Mouse (Mus musculus): ENCODE measurements at regions not wholly inside any gene's neighbourhood (a gene's known extent, or its start where the extent isn't known, plus 50 kb on each side); places are given as distances from the start of the nearest gene placed in this dataset.

- no peak overlapping the region for H3K27ac ChIP-seq (ENCODE audit: insufficient read depth, low read length)
- TF ChIP-seq CTCF (IDR thresholded peaks at IDR 0.05; ENCODE audit: extremely low read depth, insufficient read depth, low read length) (no peak), POLR2A (IDR thresholded peaks at IDR 0.05; ENCODE audit: extremely low read depth, insufficient read depth, low read length) (no peak)
- H3K4me3 ChIP-seq (ENCODE audit: insufficient read depth, low read length), result no peak overlapping the region
- no peaks in the 10 kb centered on the region for H3K4me1 ChIP-seq (ENCODE audit: control insufficient read depth, insufficient read depth, low read length)
These were observed 156.1 kb upstream of the Ahr start for GRCm38 (mm10) chr12:35690914-35691313.

GRCm38 (mm10) chr12:35686231-35686630, 151.4 kb upstream of the Ahr start:
- Histone ChIP-seq H3K4me3 (ENCODE audit: insufficient read depth, low read length) (no peak overlapping the region), H3K4me1 (ENCODE audit: control insufficient read depth, insufficient read depth, low read length) (no peaks in the 10 kb centered on the region), H3K27ac (ENCODE audit: insufficient read depth, low read length) (no peak overlapping the region)
- TF ChIP-seq CTCF (IDR thresholded peaks at IDR 0.05; ENCODE audit: extremely low read depth, insufficient read depth, low read length), result no peak
- no peak for TF ChIP-seq POLR2A (IDR thresholded peaks at IDR 0.05; ENCODE audit: extremely low read depth, insufficient read depth, low read length)

DNA sequence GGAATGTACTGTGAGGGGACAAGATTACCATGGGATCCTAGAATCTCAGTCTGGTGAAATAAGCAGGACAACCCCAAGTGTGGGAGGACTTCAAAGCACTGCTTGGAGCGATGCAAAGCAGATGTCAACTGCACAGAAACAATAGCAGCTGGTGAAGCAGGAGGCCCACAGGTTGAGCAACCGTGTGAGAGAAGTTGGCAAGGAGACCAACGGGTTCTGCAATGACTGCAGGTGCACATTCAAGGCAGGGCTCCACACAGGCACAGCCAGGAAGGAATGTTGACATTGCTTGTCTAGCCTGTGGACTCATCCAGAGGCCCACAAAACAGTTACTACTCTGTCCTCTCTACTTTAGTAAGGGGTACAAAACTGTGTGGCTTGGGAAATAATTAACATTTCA, 150.4 kb upstream of the Ahr start:
- Histone ChIP-seq H3K4me3 (ENCODE audit: insufficient read depth, low read length) (no peak overlapping the region), H3K4me1 (ENCODE audit: control insufficient read depth, insufficient read depth, low read length) (no peaks in the 10 kb centered on the region), H3K27ac (ENCODE audit: insufficient read depth, low read length) (no peak overlapping the region)
- TF ChIP-seq POLR2A (IDR thresholded peaks at IDR 0.05; ENCODE audit: extremely low read depth, insufficient read depth, low read length), result no peak
- no peak for TF ChIP-seq CTCF (IDR thresholded peaks at IDR 0.05; ENCODE audit: extremely low read depth, insufficient read depth, low read length)

DNA sequence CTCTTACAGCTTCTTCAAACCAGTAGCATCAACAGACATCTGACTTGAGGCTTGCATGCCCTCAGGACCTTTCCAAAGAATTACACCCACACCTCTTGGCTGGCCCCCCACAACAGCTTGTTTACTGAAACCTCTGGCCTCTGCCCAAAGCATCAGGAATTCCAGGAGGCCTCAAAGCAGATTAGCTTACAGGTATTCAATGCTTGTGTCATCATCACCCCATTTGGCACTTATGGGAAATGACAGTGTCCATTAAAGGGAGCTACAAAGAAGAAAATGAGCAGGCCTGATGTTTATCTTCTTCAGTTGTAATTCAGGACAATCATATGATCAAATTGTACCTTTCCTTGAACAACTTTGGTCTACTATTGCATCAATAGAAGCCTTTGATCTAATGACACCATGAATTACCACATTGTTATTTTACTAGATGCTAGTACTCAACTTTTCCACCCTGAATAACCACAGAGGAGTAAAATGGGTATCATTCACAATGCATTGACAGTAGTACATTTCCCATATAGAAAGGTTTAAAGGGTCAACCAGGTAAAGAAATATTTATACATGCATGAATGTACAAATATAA, 147.1 kb upstream of the Ahr start:
- no peak overlapping the region for H3K4me3 ChIP-seq (ENCODE audit: insufficient read depth, low read length)
- no peak overlapping the region for H3K27ac ChIP-seq (ENCODE audit: insufficient read depth, low read length)
- TF ChIP-seq CTCF (IDR thresholded peaks at IDR 0.05; ENCODE audit: extremely low read depth, insufficient read depth, low read length) (no peak), POLR2A (IDR thresholded peaks at IDR 0.05; ENCODE audit: extremely low read depth, insufficient read depth, low read length) (no peak)
- no peaks in the 10 kb centered on the region for H3K4me1 ChIP-seq (ENCODE audit: control insufficient read depth, insufficient read depth, low read length)

- TF ChIP-seq CTCF (IDR thresholded peaks at IDR 0.05; ENCODE audit: extremely low read depth, insufficient read depth, low read length), result no peak
- TF ChIP-seq POLR2A (IDR thresholded peaks at IDR 0.05; ENCODE audit: extremely low read depth, insufficient read depth, low read length), result no peak
- no peaks in the 10 kb centered on the region for H3K4me1 ChIP-seq (ENCODE audit: control insufficient read depth, insufficient read depth, low read length)
- no peak overlapping the region for H3K27ac ChIP-seq (ENCODE audit: insufficient read depth, low read length)
- H3K4me3 ChIP-seq (ENCODE audit: insufficient read depth, low read length), result no peak overlapping the region
These were observed 145.1 kb upstream of the Ahr start for GRCm38 (mm10) chr12:35679903-35680302.

GRCm38 (mm10) chr12:35679025-35679424, 144.2 kb upstream of the Ahr start:
- no peak overlapping the region for H3K4me3 ChIP-seq (ENCODE audit: insufficient read depth, low read length)
- H3K27ac ChIP-seq (ENCODE audit: insufficient read depth, low read length), result no peak overlapping the region
- TF ChIP-seq CTCF (IDR thresholded peaks at IDR 0.05; ENCODE audit: extremely low read depth, insufficient read depth, low read length) (no peak), POLR2A (IDR thresholded peaks at IDR 0.05; ENCODE audit: extremely low read depth, insufficient read depth, low read length) (no peak)
- no peaks in the 10 kb centered on the region for H3K4me1 ChIP-seq (ENCODE audit: control insufficient read depth, insufficient read depth, low read length)

DNA sequence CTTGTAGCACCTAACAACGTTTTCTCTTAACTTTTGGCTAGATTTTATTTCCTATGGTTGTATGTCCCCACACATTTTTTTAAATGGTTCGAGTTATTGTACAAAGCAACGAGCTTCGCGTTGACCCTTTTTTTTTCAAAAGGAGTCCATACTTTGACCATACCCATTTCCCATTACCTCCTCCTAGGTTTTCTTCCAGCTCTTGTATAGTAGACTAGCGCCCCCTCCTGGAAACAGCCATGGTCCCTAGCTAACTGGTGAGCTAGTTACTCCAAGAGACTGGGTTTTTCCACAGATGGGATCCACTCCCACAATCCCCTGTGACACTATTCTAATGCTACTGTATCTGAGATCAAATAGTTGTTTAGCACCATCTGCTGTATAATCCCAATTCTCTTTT, 139.6 kb upstream of the Ahr start:
- TF ChIP-seq CTCF (IDR thresholded peaks at IDR 0.05; ENCODE audit: extremely low read depth, insufficient read depth, low read length) (peak; percentile 20; the same call in 1 of the 2 replicates), POLR2A (IDR thresholded peaks at IDR 0.05; ENCODE audit: extremely low read depth, insufficient read depth, low read length) (no peak)
- H3K4me1 ChIP-seq (ENCODE audit: control insufficient read depth, insufficient read depth, low read length), result no peaks in the 10 kb centered on the region
- H3K27ac ChIP-seq (ENCODE audit: insufficient read depth, low read length), result no peak overlapping the region
- no peak overlapping the region for H3K4me3 ChIP-seq (ENCODE audit: insufficient read depth, low read length)

- Histone ChIP-seq H3K4me1 (ENCODE audit: control insufficient read depth, insufficient read depth, low read length) (no peaks in the 10 kb centered on the region), H3K27ac (ENCODE audit: insufficient read depth, low read length) (no peak overlapping the region), H3K4me3 (ENCODE audit: insufficient read depth, low read length) (no peak overlapping the region)
- no peak for TF ChIP-seq CTCF (IDR thresholded peaks at IDR 0.05; ENCODE audit: extremely low read depth, insufficient read depth, low read length)
- TF ChIP-seq POLR2A (IDR thresholded peaks at IDR 0.05; ENCODE audit: extremely low read depth, insufficient read depth, low read length), result no peak
These were observed 136.1 kb upstream of the Ahr start for GRCm38 (mm10) chr12:35670980-35671379.

DNA sequence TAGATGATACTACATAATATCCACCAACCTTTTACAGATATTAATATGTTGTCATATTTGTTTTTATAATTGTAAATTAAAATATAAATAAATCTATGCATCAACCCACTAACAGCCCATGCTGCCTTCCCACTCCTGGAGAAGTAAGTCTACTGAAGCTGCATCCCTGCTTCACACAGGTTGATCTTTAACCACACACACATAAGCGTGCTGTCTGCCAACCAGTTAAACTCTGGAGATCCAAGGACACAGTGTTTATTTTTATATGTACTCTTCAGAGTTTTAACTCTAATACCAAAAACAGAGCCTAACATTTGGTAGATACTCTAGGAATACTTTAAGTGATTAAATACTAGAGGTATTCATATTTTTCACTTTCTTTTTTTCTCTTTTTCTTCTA, 133.9 kb upstream of the Ahr start:
- TF ChIP-seq POLR2A (IDR thresholded peaks at IDR 0.05; ENCODE audit: extremely low read depth, insufficient read depth, low read length), result no peak
- no peak for TF ChIP-seq CTCF (IDR thresholded peaks at IDR 0.05; ENCODE audit: extremely low read depth, insufficient read depth, low read length)
- H3K4me1 ChIP-seq (ENCODE audit: control insufficient read depth, insufficient read depth, low read length), result no peaks in the 10 kb centered on the region
- H3K4me3 ChIP-seq (ENCODE audit: insufficient read depth, low read length), result no peak overlapping the region
- H3K27ac ChIP-seq (ENCODE audit: insufficient read depth, low read length), result no peak overlapping the region

DNA sequence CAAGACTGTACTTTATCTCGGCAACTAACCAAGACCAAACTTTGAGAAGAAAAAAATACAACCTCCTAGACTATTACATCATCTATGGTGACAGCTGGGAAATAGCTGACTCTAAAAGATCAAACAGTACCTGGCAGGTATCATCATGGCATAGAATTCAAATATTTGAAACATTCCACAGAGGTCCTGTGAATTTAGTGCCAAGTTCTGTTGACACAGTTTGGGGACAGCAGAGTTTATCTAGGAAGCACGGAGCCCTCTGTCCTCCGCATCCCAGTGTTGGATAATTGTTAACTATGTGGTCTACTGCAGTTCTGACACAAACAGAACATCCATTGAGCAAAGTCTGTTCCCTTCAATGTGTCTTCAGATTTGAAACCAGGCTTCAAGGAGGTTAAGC, 132.9 kb upstream of the Ahr start:
- TF ChIP-seq CTCF (IDR thresholded peaks at IDR 0.05; ENCODE audit: extremely low read depth, insufficient read depth, low read length), result no peak
- TF ChIP-seq POLR2A (IDR thresholded peaks at IDR 0.05; ENCODE audit: extremely low read depth, insufficient read depth, low read length), result no peak

More for the DNA sequence above, 132.9 kb upstream of the Ahr start:
- no peaks in the 10 kb centered on the region for H3K4me1 ChIP-seq (ENCODE audit: control insufficient read depth, insufficient read depth, low read length)
- no peak overlapping the region for H3K4me3 ChIP-seq (ENCODE audit: insufficient read depth, low read length)
- H3K27ac ChIP-seq (ENCODE audit: insufficient read depth, low read length), result no peak overlapping the region
